Mouse (Mus musculus) ES-E14 (cell line): ENCODE data around the gene AI837181.

Experiments
- HCFC1 ChIP-seq: IDR thresholded peaks from 2 replicates; pipeline ENCODE4 v1.6.1; 2012; ENCODE audit warnings: low read length, inconsistent platforms, borderline replicate concordance; ENCODE audit not compliant: insufficient read depth
- MAFK ChIP-seq: IDR thresholded peaks from 2 replicates; pipeline ENCODE4 v1.6.1; 2014; ENCODE audit warnings: mild to moderate bottlenecking, low read depth, low read length, inconsistent platforms; ENCODE audit not compliant: insufficient read depth
- ZC3H11A ChIP-seq: IDR thresholded peaks from 2 replicates; pipeline ENCODE4 v1.6.1; 2012; ENCODE audit warnings: low read depth, mild to moderate bottlenecking, inconsistent platforms, low read length, borderline replicate concordance
- ZNF384 ChIP-seq: IDR thresholded peaks from 2 replicates; pipeline ENCODE4 v1.6.1; 2012; ENCODE audit warnings: low read depth, low read length, inconsistent platforms

GRCm38 (mm10) chr19:5413840-5414239 is 11.1 kb upstream of the AI837181 start:
- TF ChIP-seq ZC3H11A (no peak), ZNF384 (no peak), MAFK (no peak), HCFC1 (no peak)
